Mouse (Mus musculus) heart, embryonic 15.5 days (tissue): ENCODE results near the gene Pum2. TPM values are rescaled to one million over a fixed set of nuclear protein-coding genes. Genes with fewer than 3 reads are reported as not detected.

Experiments
- ATAC-seq: fragments of 200-750 bp; cut with Nextera tagmentation; replicated peaks from 2 replicates; pipeline ENCODE4 v1.8.0; 2017; ENCODE audit warnings: low read depth, moderate TSS enrichment; ENCODE audit not compliant: insufficient number of reproducible peaks, insufficient read depth, low FRiP score
- H3K27ac ChIP-seq: fragments of 300-500 bp; sonication (generic); 2 replicates; pipeline ENCODE4 v1.5.1; 2015; ENCODE audit warnings: mild to moderate bottlenecking, inconsistent platforms
- H3K27me3 ChIP-seq: fragments of 300-500 bp; sonication (generic); 2 replicates; pipeline ENCODE4 v1.6.1; 2015; ENCODE audit warnings: inconsistent platforms
- H3K36me3 ChIP-seq: fragments of 300-500 bp; sonication (generic); 2 replicates; pipeline ENCODE4 v1.6.1; 2015; ENCODE audit warnings: mild to moderate bottlenecking, inconsistent platforms
- H3K4me1 ChIP-seq: fragments of 300-500 bp; sonication (generic); replicated peaks from 2 replicates; pipeline ENCODE4 v1.6.1; 2015; ENCODE audit warnings: inconsistent platforms
- H3K4me2 ChIP-seq: fragments of 300-500 bp; sonication (generic); 2 replicates; pipeline ENCODE4 v1.6.1; 2015; ENCODE audit warnings: inconsistent platforms, mild to moderate bottlenecking, moderate library complexity
- H3K4me3 ChIP-seq: fragments of 300-500 bp; sonication (generic); 2 replicates; pipeline ENCODE4 v1.5.1; 2015; ENCODE audit warnings: mild to moderate bottlenecking, inconsistent platforms
- H3K9ac ChIP-seq: fragments of 300-500 bp; sonication (generic); 2 replicates; pipeline ENCODE4 v1.6.1; 2015; ENCODE audit warnings: mild to moderate bottlenecking, inconsistent platforms
- H3K9me3 ChIP-seq: fragments of 300-500 bp; sonication (generic); replicated peaks from 2 replicates; pipeline ENCODE4 v1.6.1; 2016; ENCODE audit warnings: inconsistent platforms
- WGBS: fragments of 180-500 bp; shearing (Covaris S2); methylation state at CpG from one replicate; pipeline ENCODE4 v1.1.7; 2015; ENCODE audit warnings: mixed read lengths; 5-methylcytosine and 5-hydroxymethylcytosine counted together
- polyA plus RNA-seq: library from polyadenylated mRNA; unstranded; fragments of >200 nt; fragmentation: Nextera tagmentation; extraction: Ambion mirVana; gene quantifications from 2 replicates; pipeline ENCODE4 v1.2.1, GENCODE M21; 2015

Gene Pum2
- polyA plus RNA-seq, 1 experiment from 2014 or later = 24.4 TPM

GRCm38 (mm10) chr12:8781121-8781520 is 107.2 kb downstream of the Pum2 start:
- Histone ChIP-seq H3K4me1 (peaks cover 24% of the 10 kb centered on the region), H3K4me3 (no peak overlapping the region), H3K4me2 (no peak overlapping the region), H3K9ac (no peak overlapping the region), H3K9me3 (no peaks in the 10 kb centered on the region), H3K27me3 (no peaks in the 10 kb centered on the region), H3K36me3 (no peaks in the 10 kb centered on the region), H3K27ac (0 out of 2 replicates have a peak overlapping the region, but pooled peaks have one; percentile 26)
- 78% methylated on average over 7 of the region's 7 CpGs for WGBS
- ATAC-seq = no peak

GRCm38 (mm10) chr12:8781681-8782378 is 107.9 kb downstream of the Pum2 start:
- peaks cover 24% of the 10 kb centered on the region for H3K4me1 ChIP-seq
- WGBS = 54% methylated on average over 9 of the region's 9 CpGs
- peak; percentile 59; the same call in 1 of the 2 replicates for ATAC-seq
- no peak overlapping the region for H3K9ac ChIP-seq
- H3K27ac ChIP-seq = peak overlapping the region; percentile 26; the same call in 1 of the 2 replicates
- H3K9me3 ChIP-seq = no peaks in the 10 kb centered on the region
- no peaks in the 10 kb centered on the region for H3K36me3 ChIP-seq
- H3K4me2 ChIP-seq = no peak overlapping the region
- no peak overlapping the region for H3K4me3 ChIP-seq
- no peaks in the 10 kb centered on the region for H3K27me3 ChIP-seq

GRCm38 (mm10) chr12:8782565-8782964 is 108.6 kb downstream of the Pum2 start:
- H3K9me3 ChIP-seq = no peaks in the 10 kb centered on the region
- 79% methylated on average over 3 of the region's 3 CpGs for WGBS
- no peak overlapping the region for H3K27ac ChIP-seq
- H3K4me1 ChIP-seq = peaks cover 24% of the 10 kb centered on the region
- H3K36me3 ChIP-seq = no peaks in the 10 kb centered on the region
- H3K4me2 ChIP-seq = no peak overlapping the region
- no peak overlapping the region for H3K9ac ChIP-seq
- ATAC-seq = no peak
- H3K4me3 ChIP-seq = no peak overlapping the region
- H3K27me3 ChIP-seq = no peaks in the 10 kb centered on the region

- 51% methylated on average over 9 of the region's 9 CpGs for WGBS
- peaks cover 30% of the 10 kb centered on the region for H3K4me1 ChIP-seq
These were observed 110.3 kb downstream of the Pum2 start for GRCm38 (mm10) chr12:8784189-8784588.

GRCm38 (mm10) chr12:8786476-8786875 is 112.5 kb downstream of the Pum2 start:
- ATAC-seq = no peak
- no peak overlapping the region for H3K9ac ChIP-seq
- H3K36me3 ChIP-seq = peaks cover 7% of the 10 kb centered on the region; the same call in 1 of the 2 replicates
- H3K4me3 ChIP-seq = no peak overlapping the region
- H3K4me1 ChIP-seq = peaks cover 24% of the 10 kb centered on the region
- 74% methylated on average over 5 of the region's 5 CpGs for WGBS
- no peaks in the 10 kb centered on the region for H3K9me3 ChIP-seq
- H3K27ac ChIP-seq = no peak overlapping the region
- H3K27me3 ChIP-seq = no peaks in the 10 kb centered on the region
- H3K4me2 ChIP-seq = no peak overlapping the region

More at GRCm38 (mm10) chr12:8784189-8784588, 110.3 kb downstream of the Pum2 start:
- H3K27me3 ChIP-seq = no peaks in the 10 kb centered on the region
- H3K4me2 ChIP-seq = no peak overlapping the region
- no peak overlapping the region for H3K4me3 ChIP-seq
- no peak for ATAC-seq
- H3K36me3 ChIP-seq = no peaks in the 10 kb centered on the region
- no peak overlapping the region for H3K27ac ChIP-seq
- no peaks in the 10 kb centered on the region for H3K9me3 ChIP-seq
- no peak overlapping the region for H3K9ac ChIP-seq

- Histone ChIP-seq H3K4me2 (no peak overlapping the region), H3K27ac (no peak overlapping the region), H3K4me1 (peaks cover 17% of the 10 kb centered on the region), H3K9me3 (no peaks in the 10 kb centered on the region), H3K27me3 (no peaks in the 10 kb centered on the region), H3K4me3 (no peak overlapping the region), H3K36me3 (peaks cover 7% of the 10 kb centered on the region; the same call in 1 of the 2 replicates), H3K9ac (no peak overlapping the region)
- 87% methylated on average over 12 of the region's 12 CpGs for WGBS
- ATAC-seq = no peak
These were observed 113.2 kb downstream of the Pum2 start for GRCm38 (mm10) chr12:8786984-8787730.

GRCm38 (mm10) chr12:8788469-8788868 is 114.5 kb downstream of the Pum2 start:
- no peak for ATAC-seq

GRCm38 (mm10) chr12:8790615-8791014 is 116.7 kb downstream of the Pum2 start:
- no peak for ATAC-seq
- H3K9me3 ChIP-seq = no peaks in the 10 kb centered on the region
- H3K4me1 ChIP-seq = peaks cover 12% of the 10 kb centered on the region
- H3K4me3 ChIP-seq = no peak overlapping the region
- WGBS = 87% methylated on average over 12 of the region's 12 CpGs
- H3K9ac ChIP-seq = no peak overlapping the region
- H3K27me3 ChIP-seq = no peaks in the 10 kb centered on the region
- peaks cover 7% of the 10 kb centered on the region; the same call in 1 of the 2 replicates for H3K36me3 ChIP-seq
- no peak overlapping the region for H3K27ac ChIP-seq
- H3K4me2 ChIP-seq = no peak overlapping the region

More at GRCm38 (mm10) chr12:8788469-8788868, 114.5 kb downstream of the Pum2 start:
- peaks cover 16% of the 10 kb centered on the region for H3K4me1 ChIP-seq
- no peak overlapping the region for H3K9ac ChIP-seq
- no peak overlapping the region for H3K4me3 ChIP-seq
- H3K27me3 ChIP-seq = no peaks in the 10 kb centered on the region
- H3K9me3 ChIP-seq = no peaks in the 10 kb centered on the region
- H3K36me3 ChIP-seq = peaks cover 7% of the 10 kb centered on the region; the same call in 1 of the 2 replicates
- no peak overlapping the region for H3K27ac ChIP-seq
- WGBS = 75% methylated on average over 3 of the region's 3 CpGs
- no peak overlapping the region for H3K4me2 ChIP-seq

- WGBS = 76% methylated on average over 2 of the region's 2 CpGs
- Histone ChIP-seq H3K36me3 (peaks cover 7% of the 10 kb centered on the region; the same call in 1 of the 2 replicates), H3K27me3 (no peaks in the 10 kb centered on the region), H3K4me1 (peaks cover 5% of the 10 kb centered on the region; the same call in 1 of the 2 replicates), H3K4me3 (no peak overlapping the region), H3K9me3 (no peaks in the 10 kb centered on the region), H3K9ac (no peak overlapping the region), H3K4me2 (no peak overlapping the region), H3K27ac (no peak overlapping the region)
- no peak for ATAC-seq
These were observed 119.6 kb downstream of the Pum2 start for GRCm38 (mm10) chr12:8793410-8794051.

GRCm38 (mm10) chr12:8797936-8798335 is 124.0 kb downstream of the Pum2 start:
- H3K9ac ChIP-seq = no peak overlapping the region
- H3K9me3 ChIP-seq = no peaks in the 10 kb centered on the region
- ATAC-seq = no peak
- H3K4me3 ChIP-seq = no peak overlapping the region
- H3K4me2 ChIP-seq = no peak overlapping the region
- no peaks in the 10 kb centered on the region for H3K27me3 ChIP-seq
- 86% methylated on average over 7 of the region's 7 CpGs for WGBS
- H3K27ac ChIP-seq = peak overlapping the region; percentile 49; the same call in 1 of the 2 replicates
- no peaks in the 10 kb centered on the region for H3K36me3 ChIP-seq
- peaks cover 8% of the 10 kb centered on the region for H3K4me1 ChIP-seq

- ATAC-seq = 0 out of 2 replicates have a peak, but pooled peaks have one; percentile 29
- 39% methylated on average over 9 of the region's 9 CpGs for WGBS
- Histone ChIP-seq H3K9ac (no peak overlapping the region), H3K27ac (peak overlapping the region; percentile 49), H3K4me3 (no peak overlapping the region), H3K4me2 (no peak overlapping the region), H3K9me3 (no peaks in the 10 kb centered on the region), H3K27me3 (no peaks in the 10 kb centered on the region), H3K36me3 (no peaks in the 10 kb centered on the region), H3K4me1 (peaks cover 4% of the 10 kb centered on the region)
These were observed 124.6 kb downstream of the Pum2 start for GRCm38 (mm10) chr12:8798486-8799020.
